Mouse (Mus musculus) left cerebral cortex, postnatal 25 days (tissue): ENCODE results near the gene Sostdc1. TPM values are rescaled to one million over a fixed set of nuclear protein-coding genes. Genes with fewer than 3 reads are reported as not detected.

Experiments used
- DNase-seq, 2 experiments: peaks; one replicate each; pipeline ENCODE4 v3.0.0; 2022; ENCODE audit warnings: low spot score in 2 of 2, mixed read lengths in 1 of 2
- intact Hi-C: fragments of 180-260 bp; cut with DNase I; formaldehyde crosslinking; loops from one replicate; pipeline ENCODE4 v1.15.1; 2025
- total RNA-seq, 2 experiments: library from RNA; stranded (reverse); gene quantifications; 2 replicates each; pipeline ENCODE4 v1.2.3; 2021

Gene Sostdc1
- total RNA-seq: 1 to 10 TPM; 3.0 to 5.0 TPM

GRCm38 (mm10) chr12:36313916-36314315 is at the start of gene Sostdc1:
Gene Sostdc1, plus strand, starts transcription at chr12:36314139.
- no peak for DNase-seq
- intact Hi-C loops: no loop called here

- DNase-seq: no peak
- intact Hi-C loops: no loop called here
These were observed 46.2 kb upstream of the Sostdc1 start for GRCm38 (mm10) chr12:36267670-36268246.

DNA sequence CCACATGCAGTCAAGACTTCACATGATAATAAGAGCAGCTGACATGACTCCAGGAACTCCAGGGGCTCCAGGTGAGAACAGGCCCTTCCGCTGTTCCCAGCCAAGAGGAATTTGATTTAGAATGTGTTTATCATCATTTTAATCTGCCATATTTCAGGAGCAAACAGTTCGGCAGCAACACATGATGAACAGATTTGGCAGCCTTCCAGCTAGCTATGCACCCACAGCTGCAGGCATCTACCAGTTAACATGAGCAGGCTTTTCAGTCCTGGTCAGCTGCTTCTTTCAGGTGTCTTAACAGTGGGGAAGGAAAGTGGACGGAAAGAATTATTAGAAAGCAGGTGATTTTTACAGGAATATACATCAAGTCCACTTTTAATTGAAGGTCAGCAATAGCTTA is 39.1 kb upstream of the Sostdc1 start:
- no peak for DNase-seq
- intact Hi-C loops: no loop called here

DNA sequence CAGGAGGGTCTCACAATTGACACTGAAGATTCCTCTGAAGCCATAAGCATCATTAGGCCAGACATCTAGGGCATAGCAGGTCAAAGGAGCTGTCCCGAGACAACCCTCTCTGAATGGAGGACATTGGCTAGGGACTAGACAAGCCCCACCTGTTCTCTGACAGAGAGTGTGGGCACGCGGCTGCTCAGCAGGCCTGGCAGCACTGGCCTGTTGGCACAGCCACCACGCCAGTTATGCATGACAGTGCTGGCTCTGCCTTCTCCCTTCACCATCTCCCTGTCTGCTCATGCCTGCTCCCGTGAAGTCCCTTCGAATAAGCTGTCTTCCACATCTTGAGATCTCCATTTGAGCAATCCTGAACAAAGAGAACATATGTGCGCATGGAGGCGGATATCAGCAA is 24.3 kb upstream of the Sostdc1 start:
- intact Hi-C loops: no loop called here
- no peak for DNase-seq

DNA sequence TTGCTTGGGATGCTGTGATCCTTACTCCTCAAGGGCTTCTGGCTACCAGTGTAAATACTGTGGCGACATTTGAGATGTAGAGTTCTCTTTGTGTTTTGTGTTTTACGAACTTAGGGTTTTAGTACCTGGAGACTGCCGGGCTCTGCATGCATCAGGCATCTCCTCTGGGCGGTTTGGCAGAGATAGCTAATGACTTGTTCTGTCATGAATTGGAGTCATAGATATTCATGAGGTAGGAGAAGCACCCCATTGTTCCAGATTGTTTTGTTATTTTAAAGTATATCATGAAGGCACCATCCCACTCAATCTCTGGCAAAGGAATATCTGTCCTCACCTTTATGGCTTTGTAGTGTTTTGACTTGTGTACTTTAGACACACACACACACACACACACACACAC is 23.5 kb upstream of the Sostdc1 start:
- DNase-seq: no peak
- intact Hi-C loops: no loop called here

GRCm38 (mm10) chr12:36291346-36291745 is 22.6 kb upstream of the Sostdc1 start:
- no peak for DNase-seq
- intact Hi-C loops: no loop called here

DNA sequence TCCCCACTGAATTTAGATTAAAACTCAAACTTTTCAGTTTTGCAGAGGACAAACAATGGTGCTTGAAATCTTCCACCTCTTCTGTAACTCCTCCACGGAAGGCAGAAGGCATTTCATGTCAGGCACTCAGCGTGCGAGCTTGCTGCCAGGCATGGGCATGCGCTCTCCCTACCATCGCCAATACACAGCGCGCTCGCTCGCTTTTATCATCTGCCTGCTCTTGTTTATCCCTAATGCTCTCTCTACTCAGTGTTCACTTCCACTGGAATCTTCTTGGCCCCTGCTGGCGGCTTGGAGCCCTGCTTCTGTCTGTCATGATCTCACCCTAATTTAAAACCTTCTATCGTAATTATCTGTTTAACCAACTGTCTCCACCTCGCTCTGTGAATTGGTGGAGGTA is 11.6 kb upstream of the Sostdc1 start:
- peak in 1 of 2 experiments; percentile 61 for DNase-seq
- intact Hi-C loops: no loop called here

- no peak for DNase-seq
- intact Hi-C loops: no loop called here
These were observed 10.9 kb upstream of the Sostdc1 start for GRCm38 (mm10) chr12:36302905-36303642.

- no peak for DNase-seq
- intact Hi-C loops: no loop called here
These were observed 5.1 kb upstream of the Sostdc1 start for GRCm38 (mm10) chr12:36308737-36309420.

DNA sequence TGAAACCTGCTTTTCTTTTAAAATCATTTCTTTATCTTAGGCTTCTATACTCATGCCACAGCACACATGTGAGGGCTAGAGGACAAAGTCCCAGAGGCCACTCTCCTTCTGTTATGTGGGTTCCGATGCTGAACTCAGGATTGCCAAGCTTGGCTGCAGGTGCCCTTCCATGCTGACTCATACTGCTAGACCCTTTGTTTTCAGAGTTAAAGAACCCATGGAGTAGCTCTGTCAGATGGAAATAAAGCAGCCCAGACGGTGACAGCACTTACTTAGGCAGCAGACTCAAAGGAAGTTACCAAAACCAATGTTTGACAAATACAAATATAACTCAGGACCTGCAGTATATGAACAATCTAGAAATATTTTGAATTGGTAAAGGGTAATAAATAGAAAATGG is 924 bp upstream of the Sostdc1 start:
- intact Hi-C loops: no loop called here
- DNase-seq: no peak

- DNase-seq: peak; percentile 10 to 15
- intact Hi-C loops: no loop called here
These were observed 507 bp downstream of the Sostdc1 start for GRCm38 (mm10) chr12:36314446-36314845.

DNA sequence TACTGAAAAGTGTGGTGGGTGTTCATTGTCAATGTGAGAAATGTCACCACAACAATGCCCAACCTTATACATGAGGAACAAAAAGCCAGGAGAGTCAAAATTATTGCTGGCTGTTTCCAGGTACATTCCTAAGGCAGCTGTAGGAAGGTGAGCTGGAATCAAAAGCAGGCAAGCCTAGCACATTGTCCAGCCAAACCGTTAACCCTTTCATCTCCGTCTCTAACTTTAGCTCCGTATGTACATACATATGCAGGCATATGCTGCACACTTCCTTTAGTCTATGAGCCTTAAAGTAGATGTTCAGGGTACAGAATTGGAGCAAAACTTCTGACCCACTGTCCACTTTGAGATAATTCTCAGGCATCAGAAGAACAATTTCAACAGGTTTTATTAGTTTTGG is 1.6 kb downstream of the Sostdc1 start:
- DNase-seq: no peak
- intact Hi-C loops: no loop called here

DNA sequence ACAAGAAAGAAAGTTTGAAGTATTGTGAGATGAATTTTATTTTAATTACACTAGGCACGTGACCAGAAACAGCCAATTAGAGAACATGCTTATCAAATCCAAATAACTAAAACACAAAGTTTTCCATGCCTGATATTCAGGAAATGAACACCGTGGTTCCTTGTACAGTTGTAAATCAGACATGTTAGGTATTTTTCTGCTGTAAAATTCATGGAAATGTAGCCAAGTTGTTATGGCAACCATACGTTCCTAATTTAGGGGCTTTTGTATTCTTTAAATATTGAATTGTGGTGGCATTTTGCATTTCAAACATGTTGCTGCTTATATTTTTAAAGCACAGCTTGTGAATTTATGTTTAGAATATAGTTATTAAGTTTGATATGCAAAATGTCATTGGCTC is 2.1 kb downstream of the Sostdc1 start:
- intact Hi-C loops: no loop called here
- DNase-seq: no peak

GRCm38 (mm10) chr12:36317036-36317819 is 3.3 kb downstream of the Sostdc1 start:
- intact Hi-C loops: no loop called here
- peak; percentile 46 to 47 for DNase-seq

GRCm38 (mm10) chr12:36317820-36318135 is 3.8 kb downstream of the Sostdc1 start:
- intact Hi-C loops: no loop called here
- no peak for DNase-seq

GRCm38 (mm10) chr12:36326101-36326521 is 12.2 kb downstream of the Sostdc1 start:
- intact Hi-C loops: no loop called here
- no peak for DNase-seq

DNA sequence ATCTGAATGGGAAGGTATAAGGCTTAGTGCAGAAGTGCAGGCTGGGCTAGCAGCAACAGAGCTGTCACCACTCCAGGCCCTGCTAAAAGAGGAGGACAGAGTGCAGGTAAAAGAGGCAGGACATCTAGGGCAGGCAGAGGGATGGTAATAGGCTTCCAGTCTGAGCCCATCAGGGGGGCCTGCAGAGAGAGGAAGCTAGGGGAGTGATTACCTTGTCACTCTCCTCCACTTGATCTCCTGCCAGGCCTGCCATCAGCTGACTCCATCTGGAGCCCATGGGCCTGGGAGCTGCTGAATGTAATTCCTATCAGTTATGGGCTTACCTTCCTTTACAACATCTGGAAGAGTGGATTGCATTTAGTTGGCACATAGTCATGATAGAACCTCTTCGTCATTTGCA is 18.7 kb downstream of the Sostdc1 start:
- DNase-seq: no peak
- intact Hi-C loops: no loop called here

DNA sequence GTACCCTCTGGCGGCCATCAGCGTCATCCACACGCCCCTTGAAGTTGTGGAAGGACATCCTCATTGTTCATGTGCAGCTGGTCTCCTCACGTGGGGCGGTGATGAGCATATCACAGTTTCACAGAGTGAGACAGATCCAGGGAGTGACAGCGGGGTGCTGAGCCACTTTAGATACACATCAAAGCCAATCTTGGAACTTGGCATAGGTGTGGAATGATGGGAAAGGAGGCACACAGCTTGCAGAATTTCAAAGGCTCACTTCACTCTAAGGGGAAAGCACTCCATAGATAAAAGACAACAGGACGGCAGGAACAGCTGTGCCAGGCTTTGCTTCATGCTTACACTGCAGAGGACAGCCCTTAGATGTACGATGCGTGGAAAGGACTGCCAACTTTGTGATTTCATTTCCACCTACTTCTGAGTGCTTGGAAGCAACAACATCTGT is 19.9 kb downstream of the Sostdc1 start:
- intact Hi-C loops: no loop called here
- DNase-seq: peak; percentile 11 to 54

DNA sequence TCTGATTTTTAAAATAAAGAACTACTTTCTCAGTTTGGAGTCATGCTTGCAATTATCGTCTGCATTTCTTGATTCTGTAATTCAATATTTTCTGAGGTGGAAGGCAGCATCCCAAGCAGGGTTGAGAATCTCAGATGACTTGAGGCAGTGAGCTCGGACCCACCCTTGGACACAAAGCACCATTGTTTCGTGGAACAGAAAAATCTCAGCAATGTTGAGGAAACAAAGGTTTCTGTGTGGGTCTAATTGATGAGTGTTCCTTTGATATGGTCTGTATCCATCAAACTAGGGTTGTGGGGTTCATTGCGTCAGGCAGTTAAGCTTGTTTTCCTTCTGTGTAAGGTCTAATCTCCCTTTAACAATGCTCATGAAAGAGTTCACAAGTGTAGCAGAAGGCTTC is 30.2 kb downstream of the Sostdc1 start:
- DNase-seq: no peak
- intact Hi-C loops: no loop called here

DNA sequence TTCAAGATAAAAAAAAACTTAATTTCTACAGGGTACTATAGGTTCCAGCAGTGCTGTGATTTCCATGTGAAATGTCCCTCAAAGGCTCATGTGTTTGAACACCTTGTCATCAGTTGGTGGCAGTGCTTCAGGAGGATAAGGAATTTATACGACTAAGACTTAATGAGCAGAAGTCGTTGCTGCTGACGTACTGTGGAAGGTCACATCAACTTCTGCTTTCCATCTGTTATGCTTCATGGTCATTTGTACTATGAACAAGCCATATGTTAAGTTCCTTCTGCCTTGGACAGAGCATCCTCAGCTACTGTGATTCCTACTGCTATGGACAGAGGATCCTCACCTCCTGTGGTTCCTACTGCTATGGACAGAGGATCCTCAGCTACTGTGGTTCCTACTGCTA is 46.1 kb downstream of the Sostdc1 start:
- no peak for DNase-seq
- intact Hi-C loops: no loop called here
